Mouse (Mus musculus): ENCODE data around the gene Nucks1.

- no peak for TF ChIP-seq CTCF (IDR thresholded peaks at IDR 0.05; ENCODE audit: insufficient read depth, low read length)
- no peak for TF ChIP-seq POLR2A (IDR thresholded peaks at IDR 0.05; ENCODE audit: borderline replicate concordance, extremely low read depth, low read depth, low read length)
Measured at GRCm38 (mm10) chr1:131879816-131880215, 30.5 kb upstream of the Nucks1 start.
